Mouse (Mus musculus) left cerebral cortex, postnatal 25 days (tissue): ENCODE results near the gene Prickle1. TPM values are rescaled to one million over a fixed set of nuclear protein-coding genes. Genes with fewer than 3 reads are reported as not detected.

ENCODE experiments used
- DNase-seq, 2 experiments: peaks; one replicate each; pipeline ENCODE4 v3.0.0; 2022; ENCODE audit warnings: low spot score in 2 of 2, mixed read lengths in 1 of 2
- intact Hi-C: fragments of 180-260 bp; cut with DNase I; formaldehyde crosslinking; loops from one replicate; pipeline ENCODE4 v1.15.1; 2025
- total RNA-seq, 2 experiments: library from RNA; stranded (reverse); gene quantifications; 2 replicates each; pipeline ENCODE4 v1.2.3; 2021

The Prickle1 gene
- total RNA-seq, 2 experiments from 2014 or later, result 85.7 to 98.6 TPM

DNA sequence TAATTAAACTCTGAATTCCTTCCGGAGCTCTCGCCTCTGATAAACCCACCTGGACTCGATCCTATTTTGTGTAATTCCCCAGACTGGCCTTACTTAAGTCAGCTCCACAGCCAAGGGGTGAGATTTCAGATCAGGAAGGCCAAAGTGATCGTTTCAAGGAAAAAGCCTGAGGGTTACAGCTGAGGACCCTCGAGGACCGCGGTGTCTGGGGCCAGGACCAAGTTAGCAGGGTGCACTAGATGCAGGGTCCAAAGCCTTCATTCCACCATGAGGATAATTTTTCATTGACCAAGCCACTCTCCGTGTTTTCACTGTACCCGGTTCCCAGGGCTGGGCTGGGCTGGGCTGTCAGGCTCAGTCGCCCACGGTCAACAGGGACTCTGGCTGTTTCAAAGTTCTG lies 594 bp upstream of the Prickle1 start:
- intact Hi-C loops, result loop anchor here (5.0 kb wide), 4 partner anchors 101 to 656 kb away; no protein-coding TSS in a partner anchor
- peak; percentile 81 to 91 for DNase-seq

- DNase-seq, result peak; percentile 36 to 63
- intact Hi-C loops, result loop anchor here (2.0 to 5.0 kb wide), 7 partner anchors 102 to 657 kb away; no protein-coding TSS in a partner anchor
Measured at GRCm38 (mm10) chr15:93594888-93595698, 598 bp downstream of the Prickle1 start.

DNA sequence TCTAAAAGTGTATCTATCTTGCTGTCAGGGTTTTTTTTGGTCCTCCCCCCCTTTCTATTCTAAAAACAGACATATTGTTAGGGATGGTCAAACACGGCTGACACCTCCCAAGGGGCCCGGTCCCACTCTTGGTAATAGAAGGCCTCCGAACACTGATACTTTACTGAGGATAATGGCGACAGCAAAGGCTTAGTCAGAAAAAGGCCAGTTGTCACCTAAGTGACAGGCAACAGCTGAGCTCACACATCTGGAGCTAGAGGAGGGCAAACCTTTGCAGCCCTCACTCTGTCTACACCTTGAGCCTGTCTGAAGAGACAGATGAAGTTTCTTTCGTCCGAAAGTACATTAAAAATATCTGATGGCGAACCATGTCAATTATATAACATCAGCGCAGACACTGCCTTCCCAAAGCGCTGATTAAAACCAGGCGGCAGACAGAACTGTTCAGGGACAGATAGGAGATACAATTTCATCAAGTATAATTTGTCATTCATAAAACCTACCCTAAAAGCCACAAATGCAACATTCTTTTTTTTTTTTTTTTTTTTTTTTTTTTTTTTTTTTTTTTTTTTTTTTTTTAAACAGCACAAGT lies 1.3 kb downstream of the Prickle1 start:
- DNase-seq, result peak in 1 of 2 experiments; percentile 39
- intact Hi-C loops, result loop anchor here (2.0 to 5.0 kb wide), 3 partner anchors 158 to 618 kb away; no protein-coding TSS in a partner anchor

- DNase-seq, result no peak
- intact Hi-C loops, result loop anchor here (5.0 kb wide), 2 partner anchors 160 to 620 kb away; no protein-coding TSS in a partner anchor
Measured at GRCm38 (mm10) chr15:93592596-93592995, 3.1 kb downstream of the Prickle1 start.

GRCm38 (mm10) chr15:93591831-93592321 lies 3.8 kb downstream of the Prickle1 start:
- intact Hi-C loops, result loop anchor here (5.0 kb wide), 2 partner anchors 160 to 620 kb away; no protein-coding TSS in a partner anchor
- DNase-seq, result peak in 1 of 2 experiments; percentile 64

- no peak for DNase-seq
Measured at GRCm38 (mm10) chr15:93591371-93591770, 4.3 kb downstream of the Prickle1 start.

GRCm38 (mm10) chr15:93588401-93588800 lies 7.3 kb downstream of the Prickle1 start:
- DNase-seq, result no peak
- intact Hi-C loops, result no loop called here

More at GRCm38 (mm10) chr15:93591371-93591770, 4.3 kb downstream of the Prickle1 start:
- intact Hi-C loops, result loop anchor here (5.0 kb wide), 2 partner anchors 161 to 621 kb away; no protein-coding TSS in a partner anchor

- DNase-seq, result no peak
- intact Hi-C loops, result no loop called here
Measured at GRCm38 (mm10) chr15:93587660-93588059, 8.0 kb downstream of the Prickle1 start.

- DNase-seq, result no peak
- intact Hi-C loops, result no loop called here
Measured at GRCm38 (mm10) chr15:93583051-93583450, 12.6 kb downstream of the Prickle1 start.

- DNase-seq, result no peak
- intact Hi-C loops, result no loop called here
Measured at GRCm38 (mm10) chr15:93581736-93582135, 14.0 kb downstream of the Prickle1 start.

DNA sequence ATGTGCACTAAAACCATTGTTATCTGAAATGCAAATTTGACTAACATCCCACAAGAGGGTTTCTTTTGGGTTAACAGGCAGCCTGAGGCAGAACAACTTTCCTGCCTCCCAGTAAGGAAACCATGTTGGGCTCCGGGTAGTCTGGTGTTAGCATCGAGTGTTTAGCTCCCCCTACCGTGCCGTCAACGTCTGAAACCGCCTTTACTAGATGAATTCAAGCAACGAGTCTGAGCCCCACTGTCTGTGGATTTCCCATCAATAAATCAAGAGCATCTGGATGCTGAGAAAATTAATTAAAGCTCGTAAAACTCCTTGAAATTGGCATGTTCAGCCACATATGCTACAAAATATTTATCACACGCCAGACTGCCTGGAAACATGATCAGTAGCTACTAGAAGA lies 15.8 kb downstream of the Prickle1 start:
- no peak for DNase-seq
- intact Hi-C loops, result loop anchor here (5.0 to 10.0 kb wide), 2 partner anchors 125 to 632 kb away; no protein-coding TSS in a partner anchor

- intact Hi-C loops, result loop anchor here (5.0 to 10.0 kb wide), 2 partner anchors 124 to 633 kb away; no protein-coding TSS in a partner anchor
- no peak for DNase-seq
Measured at GRCm38 (mm10) chr15:93579100-93579499, 16.6 kb downstream of the Prickle1 start.

- intact Hi-C loops, result loop anchor here (2.0 to 10.0 kb wide), 3 partner anchors 58 to 636 kb away; no protein-coding TSS in a partner anchor
- no peak for DNase-seq
Measured at GRCm38 (mm10) chr15:93576361-93576760, 19.3 kb downstream of the Prickle1 start.

DNA sequence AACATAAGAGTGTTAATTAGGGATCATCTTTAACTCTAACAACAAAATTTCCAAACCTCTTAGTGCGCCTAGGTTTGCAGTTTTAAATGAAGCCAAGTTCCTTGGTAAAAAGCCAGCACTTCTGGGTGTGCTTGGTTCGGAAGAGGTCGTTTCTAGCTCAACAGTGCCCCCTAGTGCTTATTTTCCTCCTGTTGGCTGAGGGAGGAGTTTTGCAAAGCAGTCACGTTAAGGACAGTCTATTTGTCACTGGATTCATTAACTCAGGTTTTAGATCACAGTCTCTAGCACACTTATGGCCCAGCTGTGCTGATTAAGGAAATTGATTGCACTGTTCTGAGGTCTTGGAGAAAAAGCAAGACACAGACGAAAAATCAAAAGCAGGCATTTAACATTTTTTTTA lies 19.8 kb downstream of the Prickle1 start:
- DNase-seq, result peak; percentile 78 to 86
- intact Hi-C loops, result loop anchor here (2.0 to 10.0 kb wide), 3 partner anchors 57 to 636 kb away; no protein-coding TSS in a partner anchor

- no peak for DNase-seq
- intact Hi-C loops, result loop anchor here (10.0 kb wide), 1 partner anchor 118 kb away; no protein-coding TSS in a partner anchor
Measured at GRCm38 (mm10) chr15:93572889-93573288, 22.8 kb downstream of the Prickle1 start.

GRCm38 (mm10) chr15:93570881-93571495 lies 24.7 kb downstream of the Prickle1 start:
- intact Hi-C loops, result loop anchor here (10.0 kb wide), 1 partner anchor 116 kb away; no protein-coding TSS in a partner anchor
- DNase-seq, result no peak

GRCm38 (mm10) chr15:93568911-93569310 lies 26.8 kb downstream of the Prickle1 start:
- DNase-seq, result no peak
- intact Hi-C loops, result no loop called here

GRCm38 (mm10) chr15:93567546-93568307 lies 28.0 kb downstream of the Prickle1 start:
- DNase-seq, result no peak
- intact Hi-C loops, result no loop called here

DNA sequence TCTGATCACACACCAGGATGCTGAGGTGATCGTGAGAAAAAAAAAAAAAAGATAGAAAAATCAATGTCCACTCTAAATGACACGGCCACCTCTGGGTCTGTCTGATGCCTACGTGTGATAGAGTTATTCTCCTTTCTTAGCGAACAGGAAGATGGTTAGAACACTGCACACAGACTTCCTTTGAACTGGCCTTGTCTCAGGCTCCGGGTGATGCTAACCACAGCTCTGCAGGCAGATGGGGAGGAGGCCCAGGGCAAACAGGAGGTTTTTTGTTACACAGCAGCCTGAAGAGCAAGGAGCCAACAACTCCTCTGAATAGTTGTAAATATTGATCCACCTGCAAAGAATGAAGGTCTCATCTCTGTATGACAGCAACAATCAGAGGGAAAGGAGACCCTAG lies 32.2 kb downstream of the Prickle1 start:
- DNase-seq, result no peak
- intact Hi-C loops, result no loop called here
